In genomic region chr10:124833930-124834329, GRCm38 (mm10) we compare ENCODE assay signal across 19 mouse cellular contexts.
"Had no signal": no experiment of that assay in that cellular context is flagged by ENCODE, and none has a peak within 500 bp of the region (broad histone marks: within the 10 kb centered on the region; RNA-seq: fewer than 3 reads in every experiment).

No protein-coding gene starts in this region.

- DNase-seq: lung, adult 18-20 months; lung, embryonic 14.5 days; lung, postnatal 10 days; lung, postnatal 4 days; right cerebral cortex, adult 18-20 months; right cerebral cortex, postnatal 25 days; right cerebral cortex, postnatal 4 days; thymus, adult 18-20 months; thymus, postnatal 14 days; thymus, postnatal 36 days had no signal

- H3K4me3 ChIP-seq: liver, embryonic 12.5 days; midbrain, embryonic 15.5 days; myocyte; neural tube, embryonic 13.5 days; neural tube, embryonic 15.5 days; stomach, embryonic 15.5 days had no signal

- H3K36me3 ChIP-seq: liver, embryonic 12.5 days; midbrain, embryonic 15.5 days; neural tube, embryonic 13.5 days; neural tube, embryonic 15.5 days; stomach, embryonic 15.5 days had no signal

- H3K27me3 ChIP-seq: liver, embryonic 12.5 days; midbrain, embryonic 15.5 days; neural tube, embryonic 13.5 days; neural tube, embryonic 15.5 days; stomach, embryonic 15.5 days had no signal

- H3K4me2 ChIP-seq: liver, embryonic 12.5 days; lung, embryonic 14.5 days; midbrain, embryonic 11.5 days; midbrain, embryonic 15.5 days; neural tube, embryonic 13.5 days; neural tube, embryonic 15.5 days; stomach, embryonic 15.5 days had no signal

- H3K4me1 ChIP-seq: liver, embryonic 12.5 days; neural tube, embryonic 13.5 days; neural tube, embryonic 15.5 days; stomach, embryonic 15.5 days had no signal

- H3K9me3 ChIP-seq: midbrain, embryonic 15.5 days; neural tube, embryonic 13.5 days; neural tube, embryonic 15.5 days; stomach, embryonic 15.5 days had no signal

- H3K27ac ChIP-seq: liver, embryonic 12.5 days; liver, embryonic 14.5 days; midbrain, embryonic 15.5 days; neural tube, embryonic 13.5 days; neural tube, embryonic 15.5 days; stomach, embryonic 15.5 days; stomach, postnatal 0 days had no signal

- H3K9ac ChIP-seq: liver, embryonic 12.5 days; liver, embryonic 14.5 days; lung, embryonic 14.5 days; midbrain, embryonic 15.5 days; neural tube, embryonic 13.5 days; neural tube, embryonic 15.5 days; stomach, embryonic 15.5 days had no signal

- ATAC-seq: liver, embryonic 12.5 days; midbrain, embryonic 15.5 days had no signal
